Mouse (Mus musculus) limb, embryonic 14.5 days (tissue): Measurements from ENCODE around the gene Fut2. TPM values are rescaled to one million over a fixed set of nuclear protein-coding genes. Genes with fewer than 3 reads are reported as not detected.

Experiments used
- ATAC-seq: fragments of 200-750 bp; cut with Nextera tagmentation; 2 replicates; pipeline ENCODE4 v1.8.0; 2017; ENCODE audit warnings: low read depth, moderate number of reproducible peaks, moderate TSS enrichment; ENCODE audit not compliant: low FRiP score
- DNase-seq: peaks from one replicate; pipeline ENCODE4 v3.0.0-alpha.2; 2015; ENCODE audit warnings: low spot score
- H3K27ac ChIP-seq: fragments of 300-500 bp; sonication (generic); replicated peaks from 2 replicates; pipeline ENCODE4 v1.5.1; 2014; ENCODE audit warnings: low read depth, mild to moderate bottlenecking, low read length, moderate library complexity, mixed read lengths
- H3K27me3 ChIP-seq: fragments of 300-500 bp; sonication (generic); 2 replicates; pipeline ENCODE4 v1.6.1; 2014; ENCODE audit warnings: low read length, mixed read lengths; ENCODE audit not compliant: control insufficient read depth, insufficient read depth
- H3K36me3 ChIP-seq: fragments of 300-500 bp; sonication (generic); 2 replicates; pipeline ENCODE4 v1.6.1; 2014; ENCODE audit warnings: mild to moderate bottlenecking, low read length, moderate library complexity, mixed read lengths; ENCODE audit not compliant: control insufficient read depth, insufficient read depth
- H3K4me1 ChIP-seq: fragments of 300-500 bp; sonication (generic); 2 replicates; pipeline ENCODE4 v1.6.1; 2014; ENCODE audit warnings: antibody characterized with exemption, low read length, mixed read lengths; ENCODE audit not compliant: control insufficient read depth, insufficient read depth
- H3K4me2 ChIP-seq: fragments of 300-500 bp; sonication (generic); replicated peaks from 2 replicates; pipeline ENCODE4 v1.6.1; 2014; ENCODE audit warnings: low read depth, mild to moderate bottlenecking, low read length, moderate library complexity; ENCODE audit not compliant: severe bottlenecking
- H3K4me3 ChIP-seq: fragments of 300-500 bp; sonication (generic); replicated peaks from 2 replicates; pipeline ENCODE4 v1.5.1; 2014; ENCODE audit warnings: low read length
- H3K9ac ChIP-seq: fragments of 300-500 bp; sonication (generic); 2 replicates; pipeline ENCODE4 v1.6.1; 2014; ENCODE audit warnings: mild to moderate bottlenecking, low read depth, low read length, moderate library complexity; ENCODE audit not compliant: severe bottlenecking
- H3K9me3 ChIP-seq: fragments of 300-500 bp; sonication (generic); 2 replicates; pipeline ENCODE4 v1.6.1; 2016; ENCODE audit warnings: low read length; ENCODE audit not compliant: control insufficient read depth
- POLR2A ChIP-seq: fragments of 200-500 bp; IDR thresholded peaks from 2 replicates; pipeline ENCODE4 v1.8.0; 2012; ENCODE audit warnings: inconsistent platforms, mild to moderate bottlenecking, moderate library complexity, borderline replicate concordance; ENCODE audit not compliant: insufficient read depth, insufficient read length; ENCODE audit errors: extremely low read depth
- WGBS: fragments of 180-500 bp; shearing (Covaris S2); extraction: QIAGEN DNeasy Blood & Tissue Kit; methylation state at CpG from one replicate; pipeline ENCODE4 v1.1.7; 2014; 5-methylcytosine and 5-hydroxymethylcytosine counted together
- polyA plus RNA-seq, 2 experiments: library from polyadenylated mRNA; depleted of rRNA in 1 of 2; stranded (reverse) in 1 of 2; unstranded in 1 of 2; fragments of >200 nt; fragmentation: Nextera tagmentation in 1 of 2; extraction: Ambion mirVana in 1 of 2; gene quantifications; 2 replicates each; pipeline versions ENCODE4 v1.2.1 to v1.2.3; 2012 to 2014

Fut2 gene
- polyA plus RNA-seq, 2 experiments = 1.4 to 2.9 TPM

DNA sequence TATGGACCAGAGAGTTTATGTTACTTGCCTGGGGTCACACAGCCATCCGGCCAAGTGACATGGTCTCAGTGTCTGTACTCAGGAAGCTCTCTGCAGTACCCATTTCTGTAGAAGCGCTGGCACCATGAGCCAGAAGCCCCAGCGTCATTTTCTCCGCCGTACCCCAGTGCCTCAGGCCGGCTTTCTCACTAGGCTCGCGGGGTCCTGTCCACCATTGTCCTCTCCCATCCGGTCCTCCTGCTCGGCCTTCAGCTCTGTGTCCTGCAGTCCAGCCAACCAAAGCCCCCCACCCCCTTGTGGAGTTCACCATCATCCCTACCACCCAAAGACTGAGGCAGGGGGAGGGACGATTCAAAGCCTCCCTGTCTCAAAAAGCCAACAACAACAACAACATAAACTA is 35.4 kb upstream of the Fut2 start:
- TF ChIP-seq POLR2A = no peak
- WGBS = 85% methylated on average over 11 of the region's 11 CpGs
- H3K4me2 ChIP-seq = peak overlapping the region; percentile 93; the same call in 1 of the 2 replicates
- DNase-seq = no peak
- H3K36me3 ChIP-seq = no peaks in the 10 kb centered on the region
- H3K4me1 ChIP-seq = peaks cover 27% of the 10 kb centered on the region
- H3K9ac ChIP-seq = no peak overlapping the region
- no peaks in the 10 kb centered on the region for H3K9me3 ChIP-seq
- no peak for ATAC-seq
- no peak overlapping the region for H3K27ac ChIP-seq
- H3K27me3 ChIP-seq = peaks cover 17% of the 10 kb centered on the region; the same call in 1 of the 2 replicates
- H3K4me3 ChIP-seq = 0 out of 2 replicates have a peak overlapping the region, but pooled peaks have one; percentile 46

DNA sequence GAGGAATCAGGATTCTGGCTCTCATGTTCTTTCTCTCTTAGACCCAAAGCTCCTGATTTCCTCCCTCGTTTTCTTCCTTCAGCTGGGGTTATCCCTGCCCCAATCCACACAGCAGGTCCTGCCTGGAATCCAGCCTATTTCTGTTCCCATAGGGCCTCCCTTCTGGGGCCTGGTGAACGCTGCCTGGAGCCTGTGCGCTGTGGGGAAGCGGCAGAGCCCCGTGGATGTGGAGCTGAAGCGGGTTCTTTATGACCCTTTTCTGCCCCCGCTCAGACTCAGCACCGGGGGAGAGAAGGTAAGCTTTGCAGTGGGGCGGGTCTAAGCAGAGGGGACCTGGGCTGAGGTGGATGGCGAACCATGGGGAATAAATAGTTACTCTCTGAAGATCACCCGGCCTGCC is 34.9 kb upstream of the Fut2 start:
- H3K4me3 ChIP-seq = peak overlapping the region; percentile 46
- DNase-seq (no peak), ATAC-seq (no peak)
- H3K36me3 ChIP-seq = no peaks in the 10 kb centered on the region
- no peaks in the 10 kb centered on the region for H3K9me3 ChIP-seq
- H3K27ac ChIP-seq = peak overlapping the region; percentile 67
- H3K27me3 ChIP-seq = peaks cover 17% of the 10 kb centered on the region; the same call in 1 of the 2 replicates
- peaks cover 27% of the 10 kb centered on the region for H3K4me1 ChIP-seq
- H3K4me2 ChIP-seq = peak overlapping the region; percentile 93
- no peak for TF ChIP-seq POLR2A
- 34% methylated on average over 11 of the region's 11 CpGs for WGBS
- H3K9ac ChIP-seq = peak overlapping the region; percentile 45

DNA sequence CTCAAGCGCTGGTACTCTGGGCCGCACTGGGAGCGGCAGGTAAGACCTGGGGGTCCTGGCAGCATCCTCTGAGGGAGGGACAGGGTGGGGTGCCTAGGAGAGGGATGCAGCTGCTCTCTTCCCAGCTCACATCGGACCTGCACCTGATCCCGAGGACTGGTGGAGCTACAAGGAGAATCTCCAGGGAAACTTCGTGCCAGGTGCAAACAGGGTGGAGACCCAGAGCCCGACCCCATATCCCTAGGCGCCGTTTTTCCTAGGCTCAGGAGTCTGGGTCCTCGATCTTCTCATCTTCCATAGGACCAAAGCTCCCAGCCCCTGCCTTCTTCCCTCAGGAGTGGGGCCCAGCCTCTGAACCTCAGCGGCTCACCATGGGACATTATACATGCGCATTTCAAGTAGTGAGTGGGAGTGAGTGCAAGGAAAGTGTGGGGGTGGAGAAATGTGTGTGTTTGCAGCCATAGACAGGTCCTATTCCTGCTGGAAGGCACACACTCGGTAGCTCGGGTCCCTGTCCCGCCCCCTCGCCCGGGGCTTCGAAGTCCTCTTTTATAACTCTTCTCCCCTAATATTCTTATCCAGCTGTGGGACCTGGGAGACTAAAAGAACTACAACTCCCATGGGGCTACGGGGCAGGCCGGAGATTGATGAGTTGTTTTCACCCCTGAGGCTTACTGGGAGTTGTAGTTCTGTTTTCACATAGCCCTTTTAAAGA is 34.3 kb upstream of the Fut2 start:
- H3K9me3 ChIP-seq = no peaks in the 10 kb centered on the region
- H3K27ac ChIP-seq = no peak overlapping the region
- peaks cover 24% of the 10 kb centered on the region for H3K4me1 ChIP-seq
- WGBS = under 1% methylated on average over 16 of the region's 20 CpGs
- no peaks in the 10 kb centered on the region for H3K36me3 ChIP-seq
- peak overlapping the region; percentile 59 for H3K9ac ChIP-seq
- ATAC-seq = 0 out of 2 replicates have a peak, but pooled peaks have one; percentile 12
- TF ChIP-seq POLR2A = no peak
- peak overlapping the region; percentile 93 for H3K4me2 ChIP-seq
- H3K4me3 ChIP-seq = peak overlapping the region; percentile 46
- peaks cover 17% of the 10 kb centered on the region; the same call in 1 of the 2 replicates for H3K27me3 ChIP-seq
- DNase-seq = peak; percentile 95

DNA sequence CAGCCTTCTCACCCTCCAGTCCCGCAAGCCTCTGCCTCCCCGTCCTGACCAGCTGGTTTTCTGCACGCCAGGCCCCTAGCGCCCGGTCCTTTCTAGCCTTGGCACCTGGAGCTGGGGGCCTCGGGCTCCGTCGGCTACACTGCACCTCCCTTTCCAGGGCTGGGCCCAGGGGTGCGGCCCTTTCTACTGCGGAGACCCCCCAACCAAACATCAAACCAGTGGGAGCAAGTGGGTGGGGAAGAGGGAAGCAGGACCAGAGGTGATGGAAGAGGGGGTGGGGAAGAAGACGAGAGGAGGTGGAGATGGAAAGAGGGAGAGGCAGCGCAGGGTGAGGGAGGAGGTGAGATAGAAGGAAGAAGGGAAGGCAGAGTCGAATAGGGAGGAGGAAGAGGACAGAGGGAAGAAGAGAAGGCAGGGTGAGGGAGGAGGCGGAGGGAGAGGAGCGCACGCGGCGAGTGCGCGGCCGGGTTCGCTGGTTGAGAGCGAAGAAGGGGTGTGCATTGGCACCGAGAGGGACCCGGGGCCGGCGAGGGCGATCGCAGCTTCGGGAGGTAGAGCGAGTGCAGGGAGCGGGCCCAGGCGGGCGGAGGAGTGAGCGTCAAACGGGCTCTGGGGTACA is 33.4 kb upstream of the Fut2 start, which contains the start of gene Car11:
Gene Car11 (plus strand): TSS at position 321 of the 619 bp plus-strand sequence.
- Histone ChIP-seq H3K9ac (peak within 1 kb of the TSS; percentile 59), H3K4me1 (peaks cover 24% of the 10 kb centered on the region), H3K4me2 (peak within 1 kb of the TSS; percentile 93), H3K36me3 (no peaks in the 10 kb centered on the region), H3K27ac (no peak within 1 kb of the TSS), H3K27me3 (peaks cover 17% of the 10 kb centered on the region; the same call in 1 of the 2 replicates), H3K9me3 (no peaks in the 10 kb centered on the region), H3K4me3 (peak within 1 kb of the TSS; percentile 46)
- ATAC-seq = no peak
- WGBS = under 1% methylated on average over 31 of the region's 36 CpGs
- TF ChIP-seq POLR2A = no peak
- DNase-seq = no peak

DNA sequence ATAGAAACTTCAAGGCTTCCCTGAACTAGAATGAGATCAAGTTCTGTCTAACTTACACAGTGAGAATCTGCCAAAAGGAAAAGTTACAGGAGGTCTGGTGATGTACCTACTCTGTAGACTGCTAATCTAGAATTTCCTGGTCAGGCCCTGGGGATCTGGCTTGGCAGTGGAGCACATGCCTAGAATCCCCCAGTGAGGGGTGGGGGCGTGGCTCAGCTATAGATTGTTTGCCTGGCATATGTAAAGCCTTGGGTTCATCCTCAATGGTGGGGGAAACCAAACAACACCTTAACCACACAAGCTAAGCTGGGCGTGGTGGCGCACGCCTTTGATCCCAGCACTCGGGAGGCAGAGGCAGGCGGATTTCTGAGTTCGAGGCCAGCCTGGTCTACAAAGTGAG is 31.7 kb upstream of the Fut2 start:
- 85% methylated on average over 5 of the region's 7 CpGs for WGBS
- no peak for TF ChIP-seq POLR2A
- peaks cover 17% of the 10 kb centered on the region; the same call in 1 of the 2 replicates for H3K27me3 ChIP-seq

More for the DNA sequence above, 31.7 kb upstream of the Fut2 start:
- no peak overlapping the region for H3K4me3 ChIP-seq
- ATAC-seq (no peak), DNase-seq (no peak)
- peaks cover 15% of the 10 kb centered on the region for H3K4me1 ChIP-seq
- H3K9me3 ChIP-seq = no peaks in the 10 kb centered on the region
- no peak overlapping the region for H3K27ac ChIP-seq
- H3K36me3 ChIP-seq = no peaks in the 10 kb centered on the region
- no peak overlapping the region for H3K4me2 ChIP-seq
- H3K9ac ChIP-seq = no peak overlapping the region
